Mouse (Mus musculus) retina, embryonic 14.5 days (tissue): Measurements from ENCODE around the gene Gclm.
"Not testable (repeated sequence)": the region's sequence is repeated elsewhere in the genome, so short reads cannot be mapped to it uniquely, and the experiment has no call there.

Source experiments
- DNase-seq: peaks from one replicate; pipeline ENCODE4 v3.0.0-alpha.2; 2015; ENCODE audit warnings: low spot score

Gclm gene

GRCm38 (mm10) chr3:122245215-122245877, at the start of gene Gclm:
Gclm (plus strand) TSS chr3:122245557.
- DNase-seq, result peak; percentile 97

GRCm38 (mm10) chr3:122196621-122197298, 48.6 kb upstream of the Gclm start:
- no peak for DNase-seq

GRCm38 (mm10) chr3:122198532-122198931, 46.8 kb upstream of the Gclm start:
- DNase-seq, result no peak

GRCm38 (mm10) chr3:122198966-122199381, 46.4 kb upstream of the Gclm start:
- DNase-seq, result no peak

- DNase-seq, result no peak
Measured at GRCm38 (mm10) chr3:122199600-122199999, 45.8 kb upstream of the Gclm start.

- no peak for DNase-seq
Measured at GRCm38 (mm10) chr3:122200017-122200416, 45.3 kb upstream of the Gclm start.

GRCm38 (mm10) chr3:122200447-122200846, 44.9 kb upstream of the Gclm start:
- no peak for DNase-seq

- DNase-seq, result peak; percentile 33
Measured at GRCm38 (mm10) chr3:122202307-122202732, 43.0 kb upstream of the Gclm start.

- DNase-seq, result no peak
Measured at GRCm38 (mm10) chr3:122203675-122204329, 41.6 kb upstream of the Gclm start.

- no peak for DNase-seq
Measured at GRCm38 (mm10) chr3:122205753-122206152, 39.6 kb upstream of the Gclm start.

GRCm38 (mm10) chr3:122206279-122207070, 38.9 kb upstream of the Gclm start:
- peak; percentile 70 for DNase-seq

GRCm38 (mm10) chr3:122207766-122208165, 37.6 kb upstream of the Gclm start:
- DNase-seq, result no peak

GRCm38 (mm10) chr3:122208296-122209225, 36.8 kb upstream of the Gclm start:
- no peak for DNase-seq

- DNase-seq, result no peak
Measured at GRCm38 (mm10) chr3:122209511-122209910, 35.8 kb upstream of the Gclm start.

GRCm38 (mm10) chr3:122210434-122210833, 34.9 kb upstream of the Gclm start:
- no peak for DNase-seq

- no peak for DNase-seq
Measured at GRCm38 (mm10) chr3:122210846-122211245, 34.5 kb upstream of the Gclm start.

- no peak for DNase-seq
Measured at GRCm38 (mm10) chr3:122211446-122212125, 33.8 kb upstream of the Gclm start.

GRCm38 (mm10) chr3:122221240-122222036, 23.9 kb upstream of the Gclm start:
- no peak for DNase-seq

- not testable (repeated sequence) for DNase-seq
Measured at GRCm38 (mm10) chr3:122226972-122227371, 18.4 kb upstream of the Gclm start.

- DNase-seq, result peak; percentile 15
Measured at GRCm38 (mm10) chr3:122235772-122236171, 9.6 kb upstream of the Gclm start.
